Mouse (Mus musculus) erythroid progenitor cell, adult 5-6 weeks (primary cell): ENCODE data around the gene Grid2. TPM values are rescaled to one million over a fixed set of nuclear protein-coding genes. Genes with fewer than 3 reads are reported as not detected.

Experiments used
- ATAC-seq: replicated peaks from 2 replicates; pipeline ENCODE4 v1.8.0; 2016; ENCODE audit warnings: moderate number of reproducible peaks, mild to moderate bottlenecking, moderate TSS enrichment, inconsistent platforms; ENCODE audit not compliant: poor library complexity, low FRiP score, severe bottlenecking
- total RNA-seq, 2 experiments: library from RNA; stranded (forward) in 1 of 2; stranded (reverse) in 1 of 2; fragments of 150-400 nt in 1 of 2; fragments of 186-747, 209-891 nt in 1 of 2; gene quantifications; 2 replicates each; pipeline versions ENCODE4 v1.2.3 to v1.2.4; 2015 to 2017; ENCODE audit warnings: low replicate concordance in 2 of 2

Grid2 gene
- total RNA-seq, 2 experiments from 2014 or later: not detected

DNA sequence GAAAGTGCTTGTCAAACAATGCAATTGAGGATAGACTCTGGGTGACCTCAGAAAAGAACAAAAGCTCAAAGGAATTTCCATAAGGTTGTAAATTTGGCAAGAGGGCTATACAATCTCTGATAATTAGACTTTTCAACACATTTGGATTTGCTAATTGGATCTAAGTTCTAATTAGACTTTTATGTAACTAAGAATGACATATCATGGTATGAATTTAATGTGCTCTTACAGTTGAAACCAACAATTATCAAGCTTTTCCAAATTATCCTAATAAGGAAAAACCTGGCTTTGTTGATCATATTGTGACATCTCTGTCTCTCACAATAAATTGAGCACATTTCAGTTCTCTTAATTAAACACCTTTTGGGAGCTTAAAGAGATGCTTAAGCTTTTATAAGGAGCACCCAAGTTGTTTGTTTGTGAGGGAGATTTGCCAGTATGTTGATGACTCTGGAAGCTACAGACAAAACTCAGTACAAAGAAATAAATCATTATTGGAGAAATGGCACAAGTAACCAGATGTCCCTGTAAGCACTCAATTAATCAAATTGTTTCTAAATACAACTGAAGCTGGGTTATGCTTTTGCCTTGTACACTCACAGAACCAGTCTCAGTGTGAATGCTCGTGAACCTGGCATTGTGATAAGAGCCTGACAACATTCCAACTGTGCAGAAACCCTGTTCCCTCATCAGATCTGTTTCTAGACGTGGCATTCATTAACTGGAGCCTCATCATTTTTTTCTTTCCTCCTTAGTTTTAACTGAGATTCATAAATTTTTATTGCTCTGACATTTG, 1018.8 kb downstream of the Grid2 start:
- ATAC-seq: no peak

DNA sequence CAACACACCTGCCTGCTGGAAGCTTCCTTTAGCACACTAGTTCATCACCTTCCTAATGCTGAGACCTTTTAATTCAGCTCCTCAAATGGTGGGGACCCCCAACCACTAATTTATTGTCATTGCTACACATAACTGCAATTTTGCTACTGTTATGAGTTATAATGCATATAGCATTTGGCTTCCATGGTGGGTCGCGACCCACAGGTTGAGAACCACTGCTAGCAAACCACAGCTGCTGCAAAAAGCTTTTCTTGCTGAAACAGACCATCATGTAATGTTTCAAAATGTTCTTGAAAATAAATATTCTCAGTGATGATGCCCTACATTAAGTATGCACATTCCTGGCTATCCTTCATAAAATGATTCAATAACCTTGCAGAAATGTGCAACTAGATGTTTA, 1024.3 kb downstream of the Grid2 start:
- ATAC-seq: no peak

DNA sequence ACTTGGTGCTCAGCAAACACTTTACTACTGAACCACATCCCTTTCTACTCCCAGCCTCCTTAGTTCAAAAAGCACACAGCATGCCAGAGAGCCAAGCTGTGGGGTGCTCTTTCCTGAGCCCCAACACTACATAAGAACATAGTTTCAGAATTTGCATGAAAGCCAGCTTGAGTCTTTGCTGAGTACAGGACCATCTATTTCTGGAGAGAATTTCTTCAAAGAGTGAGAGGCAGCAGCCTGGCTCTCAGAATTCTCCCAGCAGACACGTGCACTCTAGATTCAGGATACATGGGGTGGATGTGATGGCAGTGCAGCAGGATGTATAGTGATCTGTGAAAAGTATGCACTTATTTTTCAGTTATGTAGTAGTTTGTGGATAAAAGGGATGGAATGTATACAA, 1038.1 kb downstream of the Grid2 start:
- ATAC-seq: no peak

DNA sequence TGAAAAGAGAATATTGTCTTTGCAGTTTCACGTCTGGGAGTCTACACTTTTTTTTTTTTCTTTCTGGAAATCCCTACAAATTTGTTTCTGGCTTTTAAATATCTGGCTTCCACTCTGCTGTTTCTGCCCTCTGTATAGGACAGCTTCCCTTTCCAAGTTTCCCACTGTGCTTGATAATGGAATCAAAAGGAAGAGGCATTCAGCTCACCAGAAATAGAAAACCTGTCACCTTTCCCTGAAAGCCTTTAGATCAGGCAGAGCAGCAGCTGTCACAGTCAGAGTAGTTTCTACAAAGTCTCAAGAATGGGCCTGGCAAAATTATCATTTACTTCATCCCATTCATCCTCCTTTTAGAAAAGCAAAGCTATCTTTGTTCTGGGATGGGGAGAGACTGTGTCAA, 1042.0 kb downstream of the Grid2 start:
- no peak for ATAC-seq

DNA sequence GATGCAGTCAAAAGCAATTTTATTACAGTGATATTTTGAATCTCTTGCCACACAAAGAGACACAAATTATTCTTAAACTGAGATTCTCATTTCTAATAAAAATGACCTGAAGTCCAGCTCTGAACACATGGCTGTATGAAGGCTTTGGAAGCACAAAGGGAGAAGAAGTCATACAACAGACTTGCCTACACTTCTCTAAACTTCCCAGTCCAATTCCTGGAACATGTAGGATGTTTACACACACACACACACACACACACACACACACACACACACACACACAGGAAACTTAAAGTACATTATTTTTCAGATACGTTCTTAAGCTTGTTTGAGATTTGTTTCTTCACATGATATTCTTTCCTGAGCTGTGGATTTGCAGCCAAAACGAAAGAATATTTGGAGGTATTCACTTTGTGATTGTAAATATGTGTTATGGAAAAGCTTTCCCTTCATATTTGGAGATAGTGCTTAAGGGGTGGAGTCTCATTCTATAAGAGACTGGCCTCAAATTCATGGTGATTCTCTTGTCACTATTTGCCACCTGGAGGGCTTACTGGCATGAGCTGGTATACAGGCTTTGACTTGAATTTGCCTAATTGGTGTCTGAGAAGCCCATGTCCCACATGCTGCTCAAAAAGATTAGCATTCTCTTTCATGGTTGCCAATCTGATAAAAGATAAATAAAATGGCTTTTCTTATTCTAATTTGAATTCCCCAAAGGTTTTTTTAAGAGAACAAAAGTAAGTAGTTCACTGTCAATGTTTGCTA, 1049.2 kb downstream of the Grid2 start:
- ATAC-seq: no peak

DNA sequence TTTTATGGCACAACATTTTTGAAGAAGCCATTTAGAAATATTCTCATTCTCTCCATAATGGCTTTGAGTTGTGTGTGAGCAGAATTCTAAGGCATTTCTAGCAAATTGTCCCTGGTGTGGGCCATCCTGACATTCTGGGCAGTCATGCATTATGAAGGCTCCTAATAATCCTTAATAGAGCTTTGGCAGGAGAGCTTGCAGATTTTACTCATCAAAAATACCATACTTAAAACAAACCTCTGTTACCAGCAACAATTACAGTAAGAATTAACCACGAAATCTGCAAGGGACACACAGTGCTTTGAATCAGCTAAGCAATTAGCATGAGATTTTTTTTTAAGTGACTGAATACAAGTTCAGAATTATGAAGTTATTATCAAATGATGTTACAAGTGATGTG, 1053.0 kb downstream of the Grid2 start:
- ATAC-seq: no peak

DNA sequence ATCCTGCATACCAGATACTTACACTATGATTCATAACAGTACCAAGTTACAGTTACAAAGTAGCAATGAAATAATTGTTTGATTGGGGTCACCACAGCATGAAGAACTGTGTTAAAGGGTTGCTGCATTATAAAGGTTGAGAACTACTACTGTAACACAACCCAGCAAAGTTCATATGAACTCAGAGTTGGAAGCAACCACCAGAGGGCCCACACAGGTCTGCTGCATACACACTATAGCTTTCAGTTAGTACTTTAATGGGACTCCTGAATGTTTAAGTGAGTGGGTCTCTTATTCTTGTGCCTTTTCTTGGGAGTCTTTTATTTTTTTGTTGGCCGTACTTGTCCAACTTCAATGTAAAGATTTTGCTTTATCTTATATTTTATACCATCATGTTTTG, 1057.5 kb downstream of the Grid2 start:
- ATAC-seq: no peak

DNA sequence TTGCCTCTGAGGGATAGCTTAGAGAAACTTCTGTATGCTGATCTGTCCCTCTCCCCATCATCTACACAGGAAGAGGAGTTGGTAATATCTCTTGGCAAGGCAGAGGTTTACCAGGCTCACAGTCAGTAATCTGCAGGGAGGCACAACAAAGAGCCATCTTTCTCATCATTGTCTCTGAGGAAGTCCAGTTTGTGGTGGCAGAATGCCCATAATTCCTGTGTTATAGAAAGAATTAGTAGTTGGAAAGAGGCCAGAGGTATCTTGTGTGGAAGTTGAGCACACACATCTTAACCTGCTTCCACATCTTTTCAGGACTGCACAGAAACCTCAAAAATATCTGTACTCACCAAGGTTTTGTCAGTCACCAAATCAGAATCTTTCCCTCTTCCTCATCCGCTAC, 1071.3 kb downstream of the Grid2 start:
- ATAC-seq: no peak

DNA sequence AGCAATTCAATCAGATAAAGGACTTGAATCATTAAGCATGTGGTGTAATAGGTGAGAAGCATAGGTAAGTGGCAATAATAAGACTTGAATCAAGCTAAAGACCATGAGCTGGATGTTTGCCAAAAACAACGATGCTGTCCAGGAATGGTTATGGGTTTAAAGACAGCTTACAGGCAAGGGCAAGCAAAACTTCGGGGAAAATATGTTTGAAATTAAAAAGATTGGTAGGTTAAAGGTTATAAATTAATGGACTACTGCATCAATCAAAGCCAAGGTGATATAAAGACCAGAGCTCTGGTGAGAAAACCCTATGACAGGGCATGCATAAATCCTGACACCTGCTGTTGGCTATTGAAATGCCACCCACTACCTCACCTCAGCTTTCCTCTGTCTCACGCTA, 1072.2 kb downstream of the Grid2 start:
- ATAC-seq: no peak

DNA sequence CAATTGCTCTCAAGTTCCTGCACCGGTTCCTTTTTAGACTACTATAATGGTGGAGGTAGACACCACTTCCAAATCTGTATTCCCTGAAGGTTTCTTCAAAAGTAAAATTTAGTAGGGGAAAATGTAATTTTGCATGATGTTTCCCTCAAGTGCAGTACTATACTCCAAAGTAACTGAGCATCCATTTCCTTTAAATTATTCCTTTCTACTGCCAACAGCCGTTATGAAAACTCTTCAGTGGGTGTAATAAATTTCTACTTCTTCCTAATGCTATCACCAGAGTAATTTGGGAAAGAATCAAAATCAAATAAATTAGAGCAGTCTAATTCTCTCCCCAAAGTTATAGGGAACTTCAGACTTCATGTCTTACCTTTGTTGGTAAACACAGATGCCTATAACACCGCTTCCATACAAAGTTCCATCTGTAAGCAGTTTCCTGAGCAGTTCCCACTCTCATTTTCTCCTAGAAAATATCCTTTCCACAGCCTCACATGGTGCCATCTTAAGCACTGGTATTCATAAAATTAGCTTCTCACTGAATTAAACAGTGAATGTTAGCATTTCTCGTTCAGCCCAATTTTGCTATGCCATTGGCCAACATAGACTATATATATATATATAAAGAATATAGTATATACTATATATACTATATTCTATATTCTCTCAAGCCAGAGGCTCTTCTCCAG, 1142.9 kb downstream of the Grid2 start:
- no peak for ATAC-seq

DNA sequence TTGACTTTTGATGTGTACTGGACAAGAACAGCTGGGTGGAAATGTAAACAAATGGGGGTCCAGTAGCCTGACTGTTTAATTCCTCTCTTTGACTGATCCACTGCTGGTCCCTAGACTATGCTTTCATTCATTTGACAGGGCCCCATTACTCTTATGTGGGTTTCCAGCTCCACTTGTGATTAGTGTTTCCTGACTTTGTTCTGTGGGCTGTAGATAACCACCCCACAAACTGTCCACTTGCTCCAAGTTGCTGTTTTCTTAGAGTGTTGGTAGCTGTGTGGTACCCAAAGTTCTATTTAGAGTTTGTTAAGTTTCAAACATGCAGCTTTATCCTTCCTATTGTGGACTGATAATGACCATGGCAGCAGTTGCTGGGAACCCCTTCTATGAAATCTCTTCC, 1172.0 kb downstream of the Grid2 start:
- no peak for ATAC-seq

DNA sequence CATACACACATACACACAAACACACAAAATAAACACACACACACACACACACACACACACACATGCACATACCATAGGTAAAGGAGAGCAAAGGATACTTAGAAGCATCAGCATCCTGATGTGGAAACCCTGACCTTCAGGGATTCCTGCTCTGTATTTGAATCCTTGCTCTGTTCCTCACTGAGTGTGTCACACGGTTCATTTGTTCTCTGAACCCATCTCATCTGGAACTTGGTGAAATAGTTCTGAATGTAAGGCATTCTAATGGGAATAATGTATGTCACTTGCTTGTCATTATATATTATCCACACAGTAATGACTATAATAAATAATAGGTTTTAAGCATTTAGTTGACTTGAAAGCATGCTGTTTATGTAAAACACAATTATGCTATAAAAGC, 1173.2 kb downstream of the Grid2 start:
- no peak for ATAC-seq

DNA sequence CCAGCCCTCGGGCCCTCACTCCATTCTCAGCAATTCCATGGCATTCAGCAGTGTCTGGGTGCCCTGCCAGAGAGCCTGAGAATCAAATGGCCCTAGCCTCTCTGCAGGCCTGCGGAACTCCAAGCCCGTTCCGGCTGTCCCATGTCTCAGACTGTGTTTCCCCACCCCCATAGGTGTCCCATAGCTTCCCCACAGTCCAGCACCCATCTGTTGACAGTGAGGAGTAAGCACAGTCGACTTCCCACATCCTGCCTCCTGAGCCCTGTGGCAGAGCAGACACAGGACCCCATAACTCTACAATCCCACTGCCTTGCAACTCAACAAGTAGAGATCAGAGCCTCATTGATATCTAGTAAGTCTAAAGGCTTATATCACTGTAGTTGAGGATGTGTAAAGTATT, 1192.5 kb downstream of the Grid2 start:
- no peak for ATAC-seq

DNA sequence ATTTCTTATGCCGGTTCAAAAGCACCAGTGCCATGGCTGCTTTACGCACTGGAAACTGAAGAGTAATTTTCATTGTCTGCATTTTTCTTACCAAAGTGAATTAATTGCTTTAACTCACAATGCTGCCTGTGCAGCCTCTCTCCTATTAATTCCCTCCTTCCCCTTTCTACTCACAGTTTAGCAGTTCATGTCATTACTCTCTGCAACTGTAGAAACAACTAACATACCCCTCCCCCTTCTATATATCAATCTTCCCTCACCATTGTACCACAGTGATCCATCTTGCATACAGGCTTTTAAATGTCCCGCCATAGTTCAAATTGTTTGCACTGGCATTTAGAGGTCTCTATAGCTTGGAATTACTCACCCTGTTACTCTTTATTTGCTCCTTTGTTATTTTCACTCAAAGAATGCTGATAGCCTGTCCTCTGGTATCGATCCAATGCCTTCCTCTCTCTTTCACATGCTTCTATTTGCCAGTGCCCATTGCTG, 1193.2 kb downstream of the Grid2 start:
- ATAC-seq: no peak

DNA sequence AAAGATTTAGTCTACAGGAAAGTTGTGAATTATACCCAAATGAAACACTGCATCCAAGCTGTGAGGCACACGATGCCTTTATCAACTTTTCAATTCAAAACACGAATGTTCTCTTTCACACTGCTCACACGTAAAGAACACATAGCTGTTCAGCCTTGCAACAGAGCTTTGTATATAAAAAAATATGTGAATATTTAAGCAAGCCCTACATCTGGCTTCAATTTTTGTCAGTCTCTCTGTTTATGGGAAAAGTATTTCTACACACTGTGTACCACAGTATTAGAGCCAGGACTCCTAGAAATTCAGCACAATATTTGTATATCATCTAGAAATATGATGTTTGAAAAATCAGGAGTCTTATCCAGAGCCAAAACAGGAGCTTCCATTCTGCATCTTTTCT, 1195.1 kb downstream of the Grid2 start:
- ATAC-seq: no peak

DNA sequence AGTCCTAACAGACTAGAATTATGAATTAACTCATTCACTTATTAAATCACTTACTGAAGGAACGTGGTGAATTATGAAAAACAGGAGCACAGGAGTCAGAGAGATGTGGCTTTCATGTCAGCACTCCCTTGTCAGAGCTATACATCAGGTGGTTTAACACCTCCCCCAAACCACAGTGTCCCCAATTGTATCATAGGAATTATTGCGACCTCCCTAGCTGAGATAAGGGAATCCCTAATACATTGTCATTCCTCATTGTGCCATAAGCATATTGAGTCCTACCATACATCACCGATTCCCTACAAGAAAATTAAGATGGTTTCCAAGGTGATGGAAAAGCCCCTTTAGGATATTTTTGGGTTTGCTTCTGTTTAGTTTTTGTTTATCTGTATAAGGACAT, 1224.2 kb downstream of the Grid2 start:
- ATAC-seq: no peak

DNA sequence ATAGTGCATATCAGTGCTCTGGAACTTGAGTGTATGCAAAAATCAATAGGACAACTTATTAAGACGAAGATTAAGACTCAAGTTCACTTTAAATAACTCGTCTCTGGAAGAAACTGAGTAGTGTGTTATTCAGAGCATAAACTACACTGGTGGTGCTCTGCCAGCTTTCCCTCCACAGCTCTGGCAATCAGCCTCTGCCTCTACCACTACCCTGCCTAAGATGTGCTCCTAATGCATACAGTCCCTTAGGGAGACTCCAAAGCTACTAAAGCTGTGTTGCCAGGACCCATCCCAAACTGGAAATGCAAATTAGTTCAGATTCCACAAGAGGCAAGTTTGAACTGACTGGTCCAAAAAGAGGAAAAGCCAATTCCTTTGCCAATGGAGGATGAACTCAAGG, 1224.9 kb downstream of the Grid2 start:
- ATAC-seq: no peak

DNA sequence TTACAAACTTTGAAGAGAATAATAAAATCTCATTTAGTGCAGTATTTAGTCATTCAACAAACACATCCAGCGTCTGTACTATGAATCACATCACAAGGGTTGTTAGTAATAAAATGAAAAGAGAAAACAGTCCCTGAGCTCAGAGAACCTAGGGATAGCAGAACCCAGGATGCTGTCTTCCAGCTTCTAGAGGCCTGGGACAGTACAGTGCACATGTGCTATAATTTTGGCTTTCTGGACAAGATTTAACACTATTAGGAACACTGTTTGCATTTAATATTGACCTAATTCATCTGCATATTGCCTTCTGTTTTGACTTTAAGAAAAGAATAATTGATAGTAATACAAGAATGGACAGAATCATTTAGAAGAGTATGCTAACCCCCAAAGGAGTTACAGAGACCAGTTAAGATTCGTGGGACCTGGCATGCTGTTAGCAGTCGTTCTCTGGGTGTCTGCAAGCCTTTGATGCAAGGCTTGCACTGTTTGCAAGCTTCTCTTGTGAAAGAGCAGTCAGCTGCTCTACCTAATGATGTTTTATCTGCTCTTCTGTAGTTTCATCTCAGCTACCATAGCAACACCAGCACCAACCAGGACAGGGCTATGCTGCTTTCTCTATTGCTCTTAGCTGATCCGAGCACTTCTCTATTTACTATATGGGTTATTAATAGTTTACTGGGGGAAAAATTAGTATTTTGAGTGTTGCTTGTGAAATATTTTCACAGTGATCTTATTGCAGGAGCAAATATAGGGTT, 1234.8 kb downstream of the Grid2 start:
- no peak for ATAC-seq

DNA sequence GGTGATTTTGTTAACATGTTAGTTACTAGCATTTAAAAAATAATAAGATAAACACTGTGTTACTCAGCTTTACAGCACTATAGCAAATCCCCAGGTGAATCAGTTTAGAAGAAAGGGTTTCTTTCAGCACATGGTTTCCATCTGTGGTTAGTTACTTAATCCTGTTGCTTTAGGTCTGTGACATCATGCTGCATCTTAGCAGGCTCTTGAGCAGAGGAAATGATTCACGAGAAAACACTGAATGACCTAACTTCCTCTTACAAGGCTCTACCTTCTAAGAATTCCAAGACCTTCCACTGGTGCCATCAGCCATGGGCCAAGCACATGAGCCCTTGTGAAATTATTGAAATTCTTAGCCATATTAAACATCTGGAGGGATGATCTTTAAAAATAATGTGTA, 1248.7 kb downstream of the Grid2 start:
- no peak for ATAC-seq

DNA sequence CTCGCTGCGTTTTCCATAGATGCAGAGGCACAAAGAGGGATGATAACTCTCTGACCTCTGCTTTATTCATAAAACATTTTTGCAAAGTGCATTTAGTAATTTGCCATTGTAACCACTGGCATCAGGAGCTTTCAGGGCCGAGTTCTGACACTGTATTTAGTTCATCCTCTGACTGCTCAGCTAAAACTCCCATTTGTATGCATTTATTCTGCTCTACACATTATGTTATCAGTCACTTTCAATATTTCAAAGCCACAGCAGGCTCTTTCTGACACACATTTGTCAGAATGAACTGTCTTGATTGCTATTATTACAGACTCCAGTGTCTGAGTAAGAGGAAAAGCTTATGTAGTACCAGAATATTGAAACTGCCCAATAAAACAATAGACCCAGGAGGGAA, 1286.5 kb downstream of the Grid2 start:
- no peak for ATAC-seq
